Mouse (Mus musculus) left cerebral cortex, postnatal 36 days (tissue): ENCODE measurements around the gene Steap3. TPM values are rescaled to one million over a fixed set of nuclear protein-coding genes. Genes with fewer than 3 reads are reported as not detected.
A peak's percentile ranks its signal among the peaks of the same experiment; 100 is the strongest.
"Not testable (repeated sequence)": the region's sequence is repeated elsewhere in the genome, so short reads cannot be mapped to it uniquely, and the experiment has no call there.

Source experiments
- DNase-seq, 2 experiments: peaks; one replicate each; pipeline ENCODE4 v3.0.0; 2021 to 2022; ENCODE audit warnings: low spot score in 2 of 2, mixed read lengths in 1 of 2
- intact Hi-C: fragments of 180-260 bp; cut with DNase I; formaldehyde crosslinking; loops from one replicate; pipeline ENCODE4 v1.15.1; 2025
- total RNA-seq, 2 experiments: library from RNA; stranded (reverse); gene quantifications; 2 replicates each; pipeline ENCODE4 v1.2.3; 2021

Gene Steap3
- total RNA-seq = 1 to 10 TPM; 4.6 to 6.6 TPM

DNA sequence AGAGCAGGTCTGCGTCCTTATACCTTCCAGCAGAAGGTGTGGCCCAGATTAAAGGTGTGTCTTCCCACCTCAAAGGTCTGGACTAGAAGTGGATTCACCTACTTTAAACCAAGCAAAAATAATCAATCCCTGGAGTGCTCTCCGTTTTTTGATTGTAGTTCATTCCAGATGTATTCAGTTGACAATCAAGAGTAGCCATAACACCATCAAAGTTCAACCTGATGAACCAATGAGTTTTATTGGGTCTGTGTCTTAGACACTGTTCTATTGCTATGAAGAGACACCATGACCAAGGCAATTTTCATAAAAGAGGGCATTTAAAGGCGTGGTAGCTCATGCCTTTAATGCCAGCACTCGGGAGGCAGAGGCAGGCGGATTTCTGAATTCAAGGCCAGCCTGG is at the start of gene Steap3:
Gene Steap3, minus strand, starts transcription at position 101 of the 400 bp plus-strand sequence.
- DNase-seq = no peak
- intact Hi-C loops = no loop called here

DNA sequence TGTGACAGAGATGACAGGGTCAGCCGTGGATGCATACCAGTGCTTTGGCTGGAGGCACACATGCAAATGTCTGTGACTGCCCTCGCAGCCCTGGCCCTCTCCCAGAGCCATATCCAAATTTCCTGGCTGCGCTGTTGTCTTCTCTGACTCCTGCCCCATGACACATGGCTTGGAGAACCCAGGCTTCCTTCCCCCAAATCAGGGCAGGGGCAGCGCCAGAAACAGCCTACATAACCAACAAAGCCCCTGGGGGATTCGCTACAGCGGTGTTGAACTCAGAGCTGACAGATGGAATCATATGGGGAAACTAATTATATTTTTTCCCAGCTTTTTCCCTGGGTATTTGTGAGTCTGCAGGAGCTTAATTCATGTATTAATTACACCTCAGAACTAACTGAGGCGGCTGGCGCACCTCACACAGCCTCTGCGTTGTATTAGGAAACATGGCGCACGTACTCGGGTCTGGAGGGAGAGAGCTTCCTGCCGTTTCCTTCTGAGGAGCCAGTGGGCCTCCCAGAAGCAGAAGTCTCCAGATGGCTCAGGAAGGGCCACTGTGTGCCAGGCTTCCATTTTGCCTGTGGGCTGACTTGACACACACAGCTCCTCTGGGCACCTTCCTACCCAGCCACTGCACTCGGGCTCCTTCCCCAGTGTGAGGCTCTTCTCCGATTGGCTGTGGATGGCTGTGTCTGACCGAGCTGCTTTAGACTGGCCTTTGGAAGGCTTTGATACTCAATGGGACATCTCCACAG is 48.9 kb upstream of the Steap3 start:
- no peak for DNase-seq
- intact Hi-C loops = no loop called here

DNA sequence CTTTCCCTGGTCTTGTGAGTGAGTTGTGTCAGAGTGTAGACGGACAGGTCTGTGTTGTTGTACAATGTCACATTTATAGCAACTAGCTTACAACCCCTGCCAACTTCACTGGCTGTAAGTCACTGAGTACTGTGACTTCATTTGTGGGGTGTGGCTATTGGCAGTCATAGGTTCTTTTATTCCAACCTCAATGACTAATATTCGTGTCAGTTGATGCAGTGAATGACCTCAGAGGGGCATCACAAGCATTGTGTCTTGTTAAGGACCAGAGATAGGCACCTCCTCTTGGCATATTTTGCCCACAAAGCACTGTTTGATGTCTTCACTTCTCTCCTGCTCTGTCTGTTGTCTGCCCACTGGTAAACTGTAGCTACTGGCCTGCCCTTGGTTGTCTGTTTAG is 33.3 kb upstream of the Steap3 start:
- no peak for DNase-seq
- intact Hi-C loops = no loop called here

DNA sequence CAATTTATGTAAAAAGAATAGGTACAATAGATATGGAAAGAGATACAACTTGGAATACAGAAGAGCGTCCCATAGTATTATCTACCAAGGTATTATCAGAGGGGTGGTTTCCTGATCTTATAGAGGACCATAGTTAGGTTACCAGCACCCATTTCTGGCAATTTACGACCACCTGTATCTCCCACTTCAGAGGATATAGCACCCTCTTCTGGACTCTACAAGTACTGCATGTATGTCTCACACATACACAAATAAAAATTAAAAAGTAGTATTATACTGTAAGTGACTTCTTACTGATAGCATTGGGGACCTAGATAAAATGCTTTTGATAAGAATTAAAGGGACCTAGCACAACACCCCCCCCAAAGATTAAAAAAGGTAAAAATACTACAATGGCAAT is 24.4 kb upstream of the Steap3 start:
- intact Hi-C loops = no loop called here

DNA sequence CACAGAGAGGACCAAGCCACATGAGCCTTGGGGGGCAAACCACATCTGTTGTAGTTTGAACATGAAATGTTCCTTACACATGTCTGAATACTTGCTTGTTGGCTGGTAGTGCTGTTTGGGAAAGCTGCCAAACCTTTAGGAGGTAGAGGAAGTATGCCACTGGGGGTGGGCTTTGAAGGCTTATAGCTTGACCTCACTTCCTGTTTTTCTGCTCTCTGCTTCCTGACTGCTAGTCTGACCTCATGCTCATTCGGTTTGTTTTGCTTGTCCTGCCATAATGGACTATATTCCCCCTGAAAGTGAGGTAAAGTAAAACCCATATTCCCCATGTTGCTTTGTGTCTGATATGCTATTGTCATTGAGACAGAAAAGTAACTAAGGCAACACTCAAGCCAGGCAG is 21.3 kb upstream of the Steap3 start:
- no peak for DNase-seq
- intact Hi-C loops = no loop called here

More for the DNA sequence above, 24.4 kb upstream of the Steap3 start:
- no peak for DNase-seq

DNA sequence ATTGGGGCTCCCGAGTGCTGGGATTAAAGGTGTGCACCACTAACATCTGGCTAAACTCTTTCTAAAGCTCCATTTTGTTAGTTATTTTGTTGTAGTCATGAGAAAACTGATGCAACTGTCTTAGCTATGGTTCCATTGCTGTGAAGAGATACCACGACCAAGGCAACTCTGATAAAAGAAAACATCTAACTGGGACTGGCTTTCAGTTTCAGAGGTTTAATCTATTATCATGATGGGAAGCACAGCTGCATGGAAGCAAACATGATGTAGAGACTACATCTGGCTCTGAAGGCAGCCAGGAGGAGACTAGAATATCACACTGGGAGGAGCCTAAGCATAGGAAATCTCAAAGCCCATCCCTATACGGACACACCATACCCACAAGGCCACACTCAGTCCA is 19.2 kb upstream of the Steap3 start:
- intact Hi-C loops = no loop called here

DNA sequence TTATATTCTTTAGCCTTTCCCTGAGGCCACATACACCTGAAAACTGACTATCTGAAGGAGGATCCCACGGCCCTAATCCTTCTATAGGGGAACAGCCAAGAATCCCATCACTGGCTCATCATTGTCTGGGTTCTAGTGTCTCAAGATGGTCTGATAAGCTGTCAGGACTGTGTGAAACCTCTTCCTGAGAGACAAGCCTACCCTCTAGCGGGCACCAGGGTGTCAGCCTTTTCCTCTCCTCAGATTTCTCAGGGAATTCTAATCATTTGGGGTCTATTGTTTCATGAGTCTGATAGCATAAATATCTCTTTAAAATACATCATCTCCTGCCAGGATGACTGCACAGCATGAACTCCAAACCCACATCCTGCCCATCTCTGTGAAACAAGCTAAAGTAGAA is 17.3 kb upstream of the Steap3 start:
- no peak for DNase-seq
- intact Hi-C loops = loop anchor here (5.0 kb wide), 1 partner anchor 58 kb away; no protein-coding TSS in a partner anchor

More for the DNA sequence above, 19.2 kb upstream of the Steap3 start:
- DNase-seq = no peak

DNA sequence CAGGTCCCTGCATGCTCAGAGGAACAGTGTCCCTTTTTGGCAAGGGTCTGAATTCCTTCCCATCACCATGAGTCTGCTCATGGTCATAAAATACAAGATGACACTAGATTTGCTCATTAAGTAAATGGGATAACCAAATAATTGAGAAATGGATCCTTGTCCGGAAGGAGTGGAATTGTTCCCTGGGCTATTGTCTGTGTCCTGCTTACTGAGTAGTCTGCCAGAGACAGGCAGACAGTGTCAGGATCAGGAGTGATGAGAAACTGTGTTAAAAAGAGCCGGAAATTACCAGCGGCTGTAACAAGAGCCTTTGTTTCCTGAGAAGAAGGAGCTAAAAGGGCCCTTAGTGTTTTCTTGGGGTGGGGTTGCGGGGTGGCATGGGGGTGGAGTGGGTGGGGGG is 15.2 kb upstream of the Steap3 start:
- no peak for DNase-seq
- intact Hi-C loops = loop anchor here (5.0 kb wide), 1 partner anchor 55 kb away; no protein-coding TSS in a partner anchor

DNA sequence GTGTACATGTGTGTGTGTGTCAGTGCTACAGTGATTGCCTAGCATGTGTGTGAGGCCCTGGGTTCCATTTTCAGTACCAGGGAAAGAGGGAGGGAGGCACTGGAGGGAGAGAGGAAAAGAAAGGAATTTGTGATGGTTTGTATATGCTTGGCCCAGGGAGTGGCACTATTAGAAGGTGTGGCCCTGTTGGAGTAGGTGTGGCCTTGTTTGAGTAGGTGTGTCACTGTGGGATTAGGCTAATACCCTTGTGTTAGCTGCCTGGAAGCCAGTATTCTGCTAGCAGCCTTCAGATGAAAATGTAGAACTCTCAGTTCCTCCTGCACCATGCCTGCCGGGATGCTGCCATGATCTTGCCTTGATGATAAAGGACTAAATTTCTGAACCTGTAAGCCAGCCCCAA is 3.6 kb upstream of the Steap3 start:
- DNase-seq, intact Hi-C loops: not testable (repeated sequence)

DNA sequence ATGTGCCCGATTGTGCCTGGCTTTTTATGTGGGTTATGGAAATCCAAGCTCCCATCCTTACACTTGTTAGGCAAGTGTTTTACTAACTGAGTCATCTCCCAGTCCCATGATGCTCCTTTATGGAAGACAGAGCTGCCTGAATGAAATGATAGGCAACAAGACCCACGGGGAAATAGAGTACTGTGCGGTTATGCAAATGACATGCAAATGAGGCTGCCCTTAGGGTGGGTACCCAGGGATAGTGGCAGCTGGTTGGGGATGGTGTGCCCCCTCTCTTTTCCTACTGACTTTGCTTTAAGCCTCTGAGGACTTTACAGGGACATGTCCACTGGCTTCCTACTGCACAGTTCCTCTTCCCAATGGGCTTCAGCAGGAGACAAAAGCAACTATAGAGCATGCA is 2.7 kb upstream of the Steap3 start:
- intact Hi-C loops = no loop called here

DNA sequence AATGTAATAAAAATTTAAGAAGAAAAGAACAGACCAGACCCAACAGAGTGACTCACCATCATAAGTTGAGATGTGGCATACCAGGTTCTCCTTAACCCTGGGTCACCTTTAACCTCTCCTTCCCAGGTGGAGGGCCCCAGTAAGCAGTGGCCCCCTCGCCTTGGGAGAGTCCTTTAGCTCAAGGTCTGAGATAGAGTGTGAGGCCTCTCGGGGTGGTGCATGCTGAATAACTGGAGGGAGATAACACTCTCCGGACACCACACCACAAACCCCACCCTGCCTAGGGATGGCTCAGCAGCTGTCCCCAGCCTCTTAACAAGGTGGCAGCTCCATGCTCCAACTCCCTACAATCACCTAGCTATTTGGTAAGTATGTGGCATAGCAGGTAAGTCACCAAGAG is 1.6 kb downstream of the Steap3 start:
- DNase-seq = no peak
- intact Hi-C loops = no loop called here

More for the DNA sequence above, 2.7 kb upstream of the Steap3 start:
- no peak for DNase-seq

DNA sequence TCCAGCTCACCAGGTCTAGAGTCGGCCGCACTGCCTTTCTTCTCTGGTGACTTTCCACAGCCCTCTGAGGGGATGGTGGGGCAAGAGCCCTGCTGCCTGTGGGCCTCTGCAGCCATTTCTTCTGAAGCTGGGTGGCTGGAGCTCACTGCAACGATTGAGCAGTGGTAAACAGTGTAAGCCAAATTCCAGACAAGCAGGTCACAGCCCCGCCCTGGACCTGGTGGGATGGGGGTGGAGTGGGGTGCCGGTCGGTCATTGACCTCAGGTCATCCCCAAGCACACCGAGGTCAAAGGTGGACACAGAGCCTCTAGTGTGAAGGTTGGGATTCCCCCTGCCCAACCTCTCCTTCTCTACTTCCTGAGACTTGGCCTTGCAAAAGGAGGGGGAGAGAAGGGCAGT is 2.4 kb downstream of the Steap3 start:
- intact Hi-C loops = no loop called here
- DNase-seq = no peak

DNA sequence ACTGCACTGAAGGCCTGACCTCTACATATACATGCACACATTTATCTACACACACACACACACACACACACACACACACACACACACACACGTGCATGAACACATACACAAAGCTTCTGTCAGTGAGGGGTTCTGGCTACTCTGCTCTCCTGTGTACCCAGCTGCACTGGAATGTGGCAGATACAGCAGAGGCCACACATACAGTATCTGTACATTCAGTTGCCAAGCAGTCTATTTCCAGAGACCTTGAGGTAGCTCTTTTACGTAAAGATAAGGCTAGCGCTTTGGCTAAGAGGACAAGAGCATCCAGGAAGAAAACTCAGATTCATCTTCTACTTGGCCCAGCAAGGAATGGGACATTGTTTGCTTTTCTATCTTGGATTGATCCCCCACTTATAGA is 4.9 kb downstream of the Steap3 start:
- DNase-seq = no peak
- intact Hi-C loops = no loop called here

DNA sequence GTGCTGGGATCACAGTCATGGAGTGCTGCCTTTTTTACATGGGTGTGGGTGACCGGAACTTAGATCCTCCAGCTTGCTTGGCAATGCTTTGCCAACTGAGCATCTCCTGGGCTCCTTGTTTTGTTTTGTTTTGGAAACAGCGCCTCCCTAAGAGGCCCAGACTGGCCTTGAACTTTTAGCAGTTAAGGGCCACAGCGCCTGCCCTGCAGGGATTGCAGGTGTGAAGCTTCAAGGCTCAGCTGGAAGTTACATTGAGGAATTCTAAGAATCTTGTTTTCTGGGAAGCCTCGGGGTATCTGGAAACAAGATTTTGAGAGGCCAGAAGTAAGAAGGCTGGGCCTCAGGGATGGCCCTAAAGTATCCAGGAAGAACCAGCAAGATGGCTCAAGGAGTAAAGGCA is 6.0 kb downstream of the Steap3 start:
- intact Hi-C loops = no loop called here
- no peak for DNase-seq

DNA sequence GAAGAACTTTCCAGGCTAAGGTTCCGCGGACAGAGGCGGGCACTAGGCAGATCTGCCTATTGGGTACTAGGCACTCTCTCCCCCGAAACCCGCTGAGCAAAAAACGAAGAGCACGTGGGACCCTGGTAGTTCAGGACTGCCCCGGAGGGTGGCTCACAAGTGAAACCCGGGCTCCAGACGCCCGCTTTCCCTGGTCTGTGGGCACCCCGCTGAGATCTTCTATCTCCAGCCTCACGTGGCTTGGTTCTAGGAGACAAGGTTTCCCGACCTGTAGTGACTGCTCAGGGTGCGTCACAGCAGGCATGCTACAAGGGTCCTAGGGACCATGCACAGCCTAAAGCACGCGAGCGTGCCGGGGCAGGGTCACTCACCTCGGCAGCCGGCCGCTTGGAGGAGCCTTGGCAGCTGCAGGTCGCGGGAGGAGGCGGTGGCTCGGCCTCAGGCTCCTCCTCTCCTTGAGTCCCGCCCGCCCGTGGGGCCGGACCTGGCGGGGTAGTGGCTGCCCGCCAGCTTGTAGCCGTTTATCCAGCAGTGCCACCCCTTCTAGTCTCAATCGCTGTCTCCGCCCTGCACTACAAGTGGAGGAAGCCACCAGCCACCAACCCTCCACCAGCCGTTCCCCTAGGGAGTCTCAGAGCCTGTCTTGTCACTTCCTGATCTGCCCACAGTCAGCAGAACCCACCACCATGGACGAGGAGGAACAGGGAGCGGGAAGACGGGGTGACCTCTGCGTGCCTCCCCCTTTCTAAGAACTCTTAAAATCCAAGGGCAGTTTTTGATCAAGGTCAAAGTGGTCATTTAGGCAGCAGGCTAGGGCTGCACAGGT is 7.4 kb downstream of the Steap3 start:
- intact Hi-C loops = no loop called here
- DNase-seq = peak; percentile 59 to 63

DNA sequence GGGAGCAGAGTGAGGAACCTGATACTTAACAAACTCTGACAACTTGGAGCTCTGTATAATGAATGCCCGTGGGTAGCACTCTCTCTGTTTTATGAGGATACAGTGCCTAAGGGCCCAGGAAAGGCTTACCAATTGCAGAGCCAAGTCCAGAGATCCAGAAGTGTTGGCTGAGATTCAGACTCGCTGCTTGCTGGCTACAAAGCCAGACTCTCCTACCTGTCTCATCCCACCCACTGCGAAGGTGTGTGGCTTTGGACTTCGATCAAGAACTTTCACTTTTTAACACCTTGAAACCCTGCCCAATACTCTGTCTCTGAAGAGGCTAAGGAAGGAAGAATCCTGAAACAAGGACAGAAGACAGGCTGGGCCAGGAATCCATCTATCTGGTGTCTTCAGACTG is 9.3 kb downstream of the Steap3 start:
- no peak for DNase-seq
- intact Hi-C loops = no loop called here

DNA sequence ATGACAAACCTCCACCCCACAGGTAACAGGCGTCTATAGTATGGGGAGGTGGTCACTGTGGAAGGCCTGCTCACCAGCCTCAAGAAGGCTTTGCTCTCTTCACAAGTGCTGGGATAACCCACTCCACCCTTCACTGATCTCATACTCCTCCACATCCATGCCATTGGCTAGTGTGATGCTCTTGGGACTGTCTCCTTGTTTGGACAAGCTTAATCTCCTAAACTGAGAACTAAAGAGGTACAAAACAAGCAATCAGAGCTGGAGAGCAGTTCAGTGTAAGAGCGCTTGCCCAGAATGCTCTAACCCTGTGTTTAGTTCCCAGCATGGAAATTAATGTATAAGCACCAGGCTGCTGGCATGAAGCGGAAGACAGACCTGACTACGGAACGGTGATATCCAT is 11.3 kb downstream of the Steap3 start:
- intact Hi-C loops = no loop called here
- DNase-seq = no peak

DNA sequence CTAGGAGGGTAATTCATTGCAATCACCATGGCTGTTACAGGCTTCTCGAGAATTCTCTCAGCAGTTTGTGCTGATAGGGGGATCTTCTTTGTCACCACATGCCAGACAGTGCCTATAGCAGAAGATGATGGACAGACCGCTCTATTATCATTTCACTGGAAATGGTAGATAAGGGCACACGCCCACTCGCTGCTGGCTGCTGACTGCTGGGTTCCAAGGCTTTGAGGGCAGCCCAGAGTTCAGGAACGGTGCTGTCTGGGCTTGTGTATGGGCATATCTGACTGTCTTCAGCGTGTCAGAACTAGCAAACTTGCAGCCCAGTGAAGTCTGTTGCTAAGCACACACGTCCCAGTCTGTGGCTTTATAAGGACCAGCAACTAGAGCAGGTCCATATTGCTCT is 13.3 kb downstream of the Steap3 start:
- intact Hi-C loops = no loop called here
- no peak for DNase-seq

DNA sequence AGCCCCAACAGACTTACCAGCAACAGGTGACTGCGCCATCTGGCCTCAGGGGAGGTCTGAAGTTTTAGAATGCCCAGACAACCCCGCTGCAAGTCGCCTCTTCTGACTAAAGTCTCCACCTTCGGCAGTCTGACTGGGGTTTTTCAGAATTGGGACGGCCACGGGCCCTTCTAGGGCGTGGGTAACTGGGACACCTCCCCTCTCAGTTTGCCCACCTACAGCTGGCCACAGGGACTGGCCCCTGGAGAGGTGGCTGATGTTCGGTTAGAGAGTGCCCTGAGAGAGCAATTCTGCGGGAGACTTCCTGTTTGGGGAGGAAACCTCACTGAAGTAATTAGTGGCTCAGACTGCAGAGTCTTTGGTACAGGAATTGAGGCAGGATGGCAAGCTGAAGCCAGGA is 13.8 kb downstream of the Steap3 start:
- DNase-seq = no peak
- intact Hi-C loops = no loop called here

DNA sequence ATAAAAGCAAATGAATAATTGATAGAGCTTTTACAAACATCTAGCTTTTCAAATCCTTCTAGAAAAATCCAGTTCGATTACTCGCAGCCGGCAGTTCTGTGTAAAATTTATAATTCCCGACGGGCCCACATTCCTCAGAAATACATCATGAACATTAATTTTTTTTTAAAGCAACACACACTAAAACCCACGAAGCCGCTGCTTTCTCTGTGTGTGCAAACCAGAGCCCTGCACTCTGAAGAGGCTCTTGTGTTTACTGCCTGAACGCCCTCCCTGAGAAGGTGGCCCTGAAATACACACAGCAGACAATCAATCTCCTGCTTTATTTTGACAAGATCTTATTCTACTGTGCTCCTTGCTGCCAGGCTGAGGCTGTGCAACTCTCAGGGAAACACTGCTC is 14.3 kb downstream of the Steap3 start:
- DNase-seq = no peak
- intact Hi-C loops = no loop called here

DNA sequence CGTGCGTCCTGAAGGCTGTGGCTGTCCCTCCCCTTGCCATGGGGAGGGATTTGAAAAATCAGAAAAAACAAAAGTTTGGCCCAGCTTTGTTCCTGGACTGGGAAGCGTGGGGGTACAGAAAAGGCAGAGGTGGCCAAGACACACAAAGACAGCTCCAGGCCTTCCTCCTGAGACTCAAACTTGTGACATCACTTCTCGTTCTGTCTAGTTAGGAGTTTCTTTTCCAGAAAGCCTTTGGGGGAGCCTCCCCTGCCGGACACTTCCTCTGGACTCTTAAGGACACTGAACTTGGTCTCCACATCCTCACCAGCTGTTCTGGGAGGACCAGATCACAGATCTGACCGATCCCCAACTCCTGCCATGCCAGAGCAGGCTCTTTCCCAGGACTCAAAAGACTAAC is 18.8 kb downstream of the Steap3 start:
- intact Hi-C loops = no loop called here
- no peak for DNase-seq
